Mouse (Mus musculus) hematopoietic stem cell, adult 5-6 weeks (primary cell): ENCODE measurements at regions not wholly inside any gene's neighbourhood (a gene's known extent, or its start where the extent isn't known, plus 50 kb on each side); places are given as distances from the start of the nearest gene placed in this dataset.

Source experiments
- ATAC-seq, 2 experiments: fragments of 125-278 bp in 1 of 2; replicated peaks in 1 of 2; 2 replicates each; pipeline ENCODE4 v1.8.0; 2016 to 2017; ENCODE audit warnings: inconsistent platforms in 2 of 2, mild to moderate bottlenecking in 2 of 2, moderate number of reproducible peaks in 2 of 2, low read depth in 1 of 2, moderate TSS enrichment in 1 of 2; ENCODE audit not compliant: low FRiP score in 2 of 2, poor library complexity in 2 of 2, severe bottlenecking in 2 of 2, insufficient read depth in 1 of 2, low TSS enrichment in 1 of 2

DNA sequence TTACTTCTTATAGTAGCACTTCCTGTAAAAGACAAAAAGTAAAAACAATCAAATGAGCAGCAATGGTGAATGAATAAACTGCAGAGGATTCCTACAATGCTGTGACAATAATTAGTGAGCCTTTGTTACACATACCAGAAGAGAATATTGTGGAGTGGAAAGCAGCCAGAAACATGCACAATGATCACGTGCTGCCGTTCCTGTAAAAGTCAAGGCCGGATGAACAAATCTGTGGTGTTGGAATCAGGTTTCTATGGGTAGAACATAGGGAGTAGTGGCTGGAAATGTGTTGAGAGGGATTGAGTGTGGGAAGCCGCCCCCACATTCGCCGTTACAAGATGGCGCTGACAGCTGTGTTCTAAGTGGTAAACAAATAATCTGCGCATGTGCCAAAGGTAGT is 112.3 kb upstream of the Prdm1 start:
- no peak for ATAC-seq

DNA sequence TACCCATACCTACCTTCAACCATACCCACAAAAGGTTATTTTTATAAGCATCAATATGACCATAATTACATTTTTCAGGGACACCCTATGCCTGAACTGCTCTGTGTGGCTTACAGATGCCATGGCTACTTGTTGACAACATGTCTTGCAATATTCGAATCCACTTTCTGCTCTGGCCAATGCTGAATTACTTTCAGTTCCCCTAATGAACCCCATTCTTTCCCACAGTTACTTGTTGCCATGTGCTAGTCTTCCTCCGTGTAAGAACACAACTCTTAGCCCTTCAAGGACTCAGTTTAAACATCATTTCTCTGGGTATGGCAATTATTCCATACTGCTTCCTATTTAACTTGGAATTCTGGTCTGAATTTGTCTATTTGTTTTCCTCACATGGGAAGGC is 110.4 kb upstream of the Prdm1 start:
- peak in 1 of 2 experiments; percentile 32; a peak in 1 of 4 replicates for ATAC-seq

DNA sequence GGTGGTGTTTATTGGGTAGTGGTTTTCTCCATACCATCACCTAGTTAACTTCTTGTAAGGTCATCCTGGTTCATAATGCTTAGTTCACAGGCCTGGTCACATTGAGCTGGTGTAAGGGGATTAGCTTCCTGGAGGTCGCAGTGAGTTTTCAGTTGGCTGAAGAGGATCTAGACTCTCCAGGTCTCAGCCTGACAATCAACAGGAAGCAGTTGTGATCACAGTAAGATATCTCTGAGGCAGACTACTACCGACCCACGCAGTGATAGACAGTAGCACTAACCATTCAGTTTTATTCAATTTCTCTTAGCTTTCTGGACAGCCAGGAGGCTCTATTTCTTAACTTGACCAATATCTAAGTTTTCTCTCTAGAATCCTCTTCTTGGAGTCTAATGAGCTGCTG is 108.5 kb upstream of the Prdm1 start:
- ATAC-seq, result no peak

DNA sequence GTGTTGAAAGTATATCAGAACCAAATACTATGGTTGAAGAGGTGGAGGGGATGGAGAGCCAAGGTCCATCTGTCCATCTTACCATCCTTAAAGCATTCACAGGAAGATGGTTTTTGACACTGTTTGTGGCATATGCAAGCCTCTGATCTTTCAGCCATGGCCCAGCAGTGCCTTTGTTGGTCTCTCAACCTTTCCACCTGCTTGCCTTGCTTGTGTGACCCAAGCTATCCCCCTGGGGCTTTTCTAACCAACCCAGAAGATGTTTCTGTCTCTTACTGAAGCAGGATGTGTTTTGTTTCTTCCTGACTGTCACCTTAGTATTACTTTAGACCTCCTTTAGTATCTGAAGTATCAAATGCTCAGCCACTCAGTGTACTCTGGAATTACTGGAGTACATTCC is 107.8 kb upstream of the Prdm1 start:
- no peak for ATAC-seq

DNA sequence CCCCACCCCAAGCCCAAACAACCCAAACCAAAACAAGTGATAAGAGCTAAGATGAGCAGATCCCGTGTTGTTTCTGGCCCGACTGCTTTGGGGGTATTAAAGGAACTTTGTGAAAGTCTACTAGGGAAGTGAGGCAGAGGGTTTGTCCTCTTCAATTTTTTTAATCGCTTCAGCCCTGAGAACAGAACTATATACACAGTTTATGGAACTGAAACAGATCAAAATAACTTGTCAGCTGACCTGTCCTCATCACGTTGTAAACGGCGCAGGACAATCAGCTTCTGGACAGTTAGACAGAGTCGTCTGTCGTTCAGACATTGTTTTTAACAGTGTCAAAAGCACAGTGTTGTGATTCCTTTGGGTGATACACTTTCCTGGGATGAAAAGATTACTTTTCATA is 103.3 kb upstream of the Prdm1 start:
- no peak for ATAC-seq

DNA sequence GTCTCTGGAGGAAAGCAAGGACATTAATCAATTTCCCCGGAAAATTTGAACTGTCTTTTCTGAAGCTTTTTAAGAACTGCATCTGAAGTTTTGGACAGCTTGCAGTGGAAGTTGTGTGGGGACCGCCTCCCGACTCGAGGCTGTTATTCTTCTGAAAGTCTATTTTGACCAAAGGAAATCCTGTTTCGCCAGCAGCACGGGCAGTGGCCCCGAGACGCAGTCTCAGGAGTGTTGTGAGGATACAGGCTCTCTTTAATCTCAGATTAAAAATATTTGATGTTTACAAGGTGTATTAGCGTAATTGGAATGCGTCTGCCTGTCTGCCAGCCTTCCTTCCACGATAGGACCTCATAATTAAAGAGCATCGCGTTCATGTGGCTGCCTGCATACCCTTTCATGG is 102.2 kb upstream of the Prdm1 start:
- ATAC-seq, result peak; percentile 51 to 60

DNA sequence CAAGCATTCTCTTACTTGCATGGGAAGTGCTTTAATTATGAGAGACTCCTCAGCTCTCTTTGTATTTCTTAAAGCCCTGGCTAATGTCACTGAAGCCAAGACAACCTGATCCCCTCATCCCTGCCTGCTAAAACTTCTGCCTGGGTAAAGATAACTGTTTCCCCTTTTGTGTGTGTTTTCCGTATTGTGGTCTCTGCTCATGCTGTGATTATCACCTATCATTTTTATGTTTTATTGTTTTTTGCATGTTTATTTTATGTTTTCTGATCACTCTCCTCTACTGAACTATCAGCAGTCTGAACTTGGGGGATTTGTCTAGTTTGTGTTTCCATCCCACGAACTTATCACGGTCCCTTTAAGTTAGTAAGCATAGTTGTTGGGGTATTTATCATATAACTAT is 100.1 kb upstream of the Prdm1 start:
- ATAC-seq, result no peak

DNA sequence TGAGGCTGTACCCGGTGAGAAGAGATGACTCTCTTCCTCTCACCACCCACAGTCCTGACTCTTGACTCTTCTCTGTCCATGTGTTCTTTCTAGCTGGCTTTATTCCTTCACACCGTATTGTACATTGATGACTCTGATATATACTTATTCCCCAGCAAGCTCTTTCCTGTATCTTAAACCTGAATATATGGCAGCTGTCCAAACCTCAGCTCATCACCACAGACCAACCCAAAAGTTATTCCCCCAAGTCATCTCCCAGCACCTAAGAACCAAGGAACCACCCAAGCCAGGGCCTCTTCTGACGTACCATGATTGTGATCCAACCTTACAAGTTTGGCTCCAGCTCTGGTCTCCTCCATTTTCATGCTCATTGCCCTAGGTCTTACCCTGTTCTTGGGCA is 99.1 kb upstream of the Prdm1 start:
- no peak for ATAC-seq

DNA sequence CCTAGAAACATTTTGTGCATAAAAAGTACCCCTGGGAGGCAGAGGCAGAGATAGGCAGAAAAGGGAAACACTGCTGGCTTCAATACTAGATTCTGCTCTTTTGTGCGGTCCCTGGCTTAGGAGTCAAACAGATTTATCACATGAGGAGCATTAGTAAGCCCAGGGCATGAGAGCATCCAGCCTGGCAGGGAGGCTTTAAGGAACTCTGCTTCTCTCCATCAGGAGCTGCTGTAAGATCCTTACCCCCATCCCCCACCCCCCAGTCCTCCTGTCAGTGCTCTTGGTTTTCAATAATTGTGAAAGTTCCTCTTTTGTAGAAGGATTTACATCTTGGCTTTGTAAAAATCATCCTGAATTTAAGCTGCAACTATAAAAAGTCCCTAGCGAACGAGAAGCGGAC is 97.2 kb upstream of the Prdm1 start:
- peak; percentile 56 to 67; a peak in 3 of 4 replicates for ATAC-seq

DNA sequence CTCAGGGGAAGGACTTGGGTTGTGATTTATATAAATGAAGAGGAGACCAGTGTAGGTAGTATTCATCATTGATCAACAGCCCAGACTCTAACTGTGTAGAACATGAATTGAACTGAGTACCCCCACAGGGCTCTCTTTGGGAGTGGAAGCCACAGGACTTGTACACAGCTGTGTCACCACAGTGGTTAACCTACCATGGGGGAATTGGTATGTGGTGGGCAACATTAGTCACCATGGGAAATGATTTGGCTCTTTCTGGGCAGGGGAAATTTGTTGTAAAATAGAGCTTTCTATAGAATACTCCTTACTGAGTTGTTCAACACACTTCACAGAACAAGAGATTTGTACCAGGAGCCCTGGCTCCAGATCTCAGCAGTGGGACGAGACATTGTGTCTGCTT is 87.3 kb upstream of the Prdm1 start:
- peak; percentile 93 to 97 for ATAC-seq

DNA sequence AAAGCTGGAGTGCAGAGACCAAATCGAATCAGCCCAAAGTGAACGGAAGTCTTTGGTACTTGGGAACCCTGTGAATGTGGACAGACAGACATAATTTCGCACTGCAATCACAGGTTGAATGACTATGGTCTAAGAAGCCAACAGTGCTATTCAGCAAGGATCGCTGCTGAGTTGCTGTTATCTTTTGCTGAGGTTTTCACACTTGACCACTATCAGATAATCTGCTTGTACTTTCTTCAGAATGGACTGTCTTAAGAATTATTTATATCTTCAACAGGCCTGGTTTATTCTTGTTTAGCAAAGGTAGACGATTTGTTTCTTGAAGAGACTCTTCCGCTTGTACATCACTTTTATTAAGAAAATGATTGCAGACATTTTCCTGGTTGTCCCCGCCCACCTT is 84.3 kb upstream of the Prdm1 start:
- no peak for ATAC-seq

DNA sequence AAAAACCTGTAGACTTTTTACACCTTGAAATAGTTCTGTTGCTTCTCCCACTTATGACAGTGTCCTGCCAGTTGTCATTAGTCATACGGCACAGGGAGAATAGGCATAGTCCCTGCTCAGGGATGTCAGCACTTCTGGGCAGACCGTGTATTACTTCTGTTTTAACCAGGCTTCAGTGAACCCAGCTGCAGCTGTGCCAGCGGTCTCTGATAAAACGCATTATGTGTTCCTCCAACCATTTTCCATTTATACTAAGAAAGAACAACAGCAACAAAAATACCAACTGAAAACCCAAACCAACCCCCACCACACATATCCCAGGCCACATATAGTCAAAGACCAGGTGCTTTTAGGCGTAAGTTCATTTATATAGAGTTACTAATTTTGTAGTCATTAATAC is 83.1 kb upstream of the Prdm1 start:
- ATAC-seq, result no peak

DNA sequence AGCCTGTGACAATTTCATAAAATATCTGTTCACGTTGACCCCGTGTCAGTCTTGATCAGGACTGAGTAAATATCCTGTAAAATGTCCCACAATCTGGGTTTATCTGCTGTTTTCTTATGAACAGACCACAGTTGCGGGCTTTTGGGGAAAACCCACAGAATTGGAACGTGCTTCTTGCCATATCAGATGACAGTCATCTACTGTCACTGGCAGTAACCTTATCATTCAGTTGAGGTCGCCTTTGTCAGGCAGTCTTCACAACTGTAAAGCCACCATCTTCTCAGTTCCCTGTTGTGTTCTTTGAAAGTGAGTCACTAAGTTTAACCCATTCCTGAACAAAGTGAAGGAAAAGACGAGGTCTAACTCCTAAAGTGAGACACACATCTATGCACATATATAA is 80.9 kb upstream of the Prdm1 start:
- no peak for ATAC-seq

DNA sequence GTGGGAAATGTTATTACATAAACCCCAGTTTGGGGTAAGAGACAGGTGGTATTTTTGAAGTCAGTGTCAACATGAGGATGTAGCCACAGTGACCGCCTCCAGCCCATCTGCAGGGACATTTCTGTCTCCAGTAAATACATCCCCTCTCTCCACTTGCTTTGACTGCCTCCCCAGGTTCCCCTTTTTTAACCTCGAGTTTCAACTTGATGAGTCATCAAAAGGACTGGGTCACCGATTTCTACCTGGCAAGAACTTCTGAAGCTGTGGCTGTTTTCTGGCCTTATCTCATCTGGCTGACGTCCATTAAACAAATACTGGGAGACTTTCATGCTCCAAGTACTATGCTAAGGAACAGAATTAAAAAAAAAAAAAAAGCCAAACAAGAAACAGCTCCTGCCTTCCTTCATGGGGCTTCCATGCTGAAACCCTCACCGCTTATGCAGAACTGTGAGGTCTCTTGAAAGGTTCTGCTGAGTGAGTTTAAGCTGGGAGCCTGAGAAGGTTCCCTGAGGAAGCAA is 79.1 kb upstream of the Prdm1 start:
- ATAC-seq, result peak; percentile 92 to 94

DNA sequence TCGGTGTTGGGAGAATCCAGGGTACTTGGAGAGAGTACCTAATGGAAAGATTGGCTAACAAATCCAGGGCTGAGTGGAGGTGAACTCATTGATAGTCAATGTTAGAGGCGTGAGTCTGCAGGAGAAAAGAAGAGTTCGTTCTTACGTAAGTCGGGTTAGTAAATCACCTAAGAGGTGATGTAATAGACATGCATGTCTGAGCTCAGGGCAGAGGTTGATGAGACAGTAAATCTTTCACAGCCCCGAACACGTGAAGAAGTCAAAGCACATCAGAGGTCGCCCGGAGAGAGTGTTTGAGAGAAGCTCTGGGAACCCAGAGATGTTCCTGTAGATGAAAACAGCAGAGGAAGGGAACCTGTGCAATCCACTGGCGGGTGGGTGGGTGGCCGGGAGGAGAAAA is 76.2 kb upstream of the Prdm1 start:
- ATAC-seq, result no peak

DNA sequence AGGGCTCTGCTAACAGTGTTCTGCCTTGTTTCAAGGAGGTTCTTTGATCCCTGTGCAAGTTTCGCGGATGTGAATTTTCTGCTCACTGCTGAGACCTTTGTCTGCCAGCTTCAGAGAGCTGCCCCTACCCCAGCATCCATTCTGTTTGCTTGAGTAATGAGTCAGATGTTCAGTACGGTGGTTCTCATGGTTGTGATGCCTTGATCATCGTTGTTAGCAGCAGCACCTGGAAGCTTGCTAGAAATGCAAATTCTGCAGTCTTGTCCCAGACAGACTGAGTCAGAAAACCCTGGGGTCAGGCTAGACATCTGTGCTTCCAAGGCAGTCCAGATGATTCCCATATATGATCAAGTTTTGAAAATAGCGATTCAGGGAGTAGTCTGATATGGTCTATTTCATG is 75.2 kb upstream of the Prdm1 start:
- no peak for ATAC-seq

DNA sequence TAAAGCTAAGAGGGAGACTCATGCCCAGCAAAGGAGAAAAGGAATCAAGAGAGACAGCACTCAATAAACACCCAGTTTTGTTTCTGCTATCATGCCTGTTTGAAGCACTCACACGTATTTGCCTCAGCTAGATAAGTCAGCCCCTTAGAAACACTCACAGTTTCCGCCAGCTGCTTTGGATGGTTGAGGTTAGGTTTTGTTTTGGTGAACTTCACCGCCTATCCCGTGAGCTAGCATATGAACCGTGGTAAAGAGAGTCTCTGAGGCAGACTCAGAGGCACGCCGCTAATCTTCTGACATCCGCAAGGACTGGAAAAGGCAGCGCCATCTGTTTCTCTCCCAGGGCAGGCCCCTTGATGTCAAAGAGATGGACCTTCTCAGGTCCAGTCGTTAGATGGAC is 73.2 kb upstream of the Prdm1 start:
- no peak for ATAC-seq

DNA sequence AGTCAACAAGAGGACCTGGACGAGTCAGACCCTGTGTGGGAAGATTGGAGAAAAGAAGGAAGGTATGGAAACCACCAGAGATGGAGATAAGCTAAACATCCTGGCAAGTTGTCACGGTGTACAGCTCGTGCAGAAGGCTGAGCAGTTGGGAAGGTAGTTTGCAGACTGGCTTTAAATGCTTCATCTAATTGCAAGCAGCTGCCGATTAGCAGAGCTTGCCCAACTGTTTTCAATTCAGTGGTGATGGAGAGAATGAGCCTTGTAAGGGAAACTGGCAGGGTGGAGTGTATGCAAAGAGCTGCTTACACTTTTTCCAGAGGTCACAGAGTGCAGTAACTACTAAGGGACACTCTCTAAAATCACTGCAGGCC is 71.6 kb upstream of the Prdm1 start:
- no peak for ATAC-seq

DNA sequence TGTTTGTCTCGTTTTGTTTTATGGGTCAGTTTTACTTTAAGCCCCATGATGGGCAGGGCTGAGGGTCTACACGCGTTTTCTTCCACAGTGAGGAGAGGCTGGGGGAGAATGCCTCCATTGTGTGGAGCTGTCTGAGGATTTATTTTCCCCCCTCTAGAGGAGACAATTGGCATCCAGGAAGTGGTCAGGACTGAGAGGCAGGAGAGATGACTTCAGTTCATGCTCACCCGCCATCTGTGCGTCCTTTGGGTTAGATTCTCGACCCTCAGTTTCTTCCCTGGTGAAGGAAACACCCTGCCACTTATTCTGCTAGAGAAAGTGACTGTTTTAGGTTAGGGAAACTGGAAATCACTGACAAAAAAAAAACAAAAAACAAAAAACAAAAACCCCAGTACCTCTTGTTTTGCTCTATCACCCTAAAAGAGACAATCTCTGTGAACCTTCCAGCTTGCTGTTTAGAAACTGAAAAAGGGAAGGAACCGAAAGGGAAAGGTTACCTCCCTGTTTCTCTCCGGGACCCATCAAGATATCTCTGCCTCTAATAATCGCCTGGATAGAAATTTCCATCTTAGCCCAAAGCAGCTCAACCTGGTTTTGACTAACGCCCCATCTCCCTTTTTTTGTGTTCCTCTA is 71.1 kb upstream of the Prdm1 start:
- ATAC-seq, result peak; percentile 19 to 46; a peak in 1 of 4 replicates

DNA sequence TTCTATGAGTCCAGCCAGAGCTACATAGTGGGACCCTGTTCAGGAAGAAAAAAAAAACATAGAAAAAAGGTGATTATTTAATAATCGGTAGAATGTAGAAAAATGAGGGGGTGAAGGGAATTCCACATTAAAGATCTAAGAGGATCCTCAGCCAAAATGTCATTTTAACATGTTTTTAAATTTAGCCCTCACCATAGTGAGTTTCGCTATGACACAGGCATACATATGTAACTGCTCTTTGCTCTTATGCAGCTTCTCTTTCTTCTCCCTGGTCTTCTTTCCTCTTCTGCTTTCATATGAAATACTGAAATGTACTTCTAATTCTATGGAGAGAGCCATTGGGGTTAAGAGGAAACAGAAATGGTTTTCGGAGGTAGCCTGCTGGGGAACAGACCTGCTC is 70.3 kb upstream of the Prdm1 start:
- no peak for ATAC-seq
